Mouse (Mus musculus): ENCODE data around the gene Pdzd8. TPM values are rescaled to one million over a fixed set of nuclear protein-coding genes. Genes with fewer than 3 reads are reported as not detected.

The Pdzd8 gene
- polyA plus RNA-seq, 1 experiment from 2014 or later: 8.0 TPM

Other genes with a start within 250 kb of the Pdzd8 start
- 0.89 and 1.0 TPM in 2 replicates for gene Vax1, start 175.7 kb downstream of the Pdzd8 start, polyA plus RNA-seq (2015; fragmentation: Nextera tagmentation; extraction: Ambion mirVana)
- not detected in 2 replicates for gene Kcnk18, start 126.6 kb downstream of the Pdzd8 start, polyA plus RNA-seq (2015; fragmentation: Nextera tagmentation; extraction: Ambion mirVana)
- 19.8 and 21.0 TPM in 2 replicates for gene Slc18a2, start 84.9 kb downstream of the Pdzd8 start, polyA plus RNA-seq (2015; fragmentation: Nextera tagmentation; extraction: Ambion mirVana)
- 4.7 and 5.1 TPM in 2 replicates for gene Rps12-ps3, start 23.5 kb downstream of the Pdzd8 start, polyA plus RNA-seq (2015; fragmentation: Nextera tagmentation; extraction: Ambion mirVana)
- 13.1 and 13.8 TPM in 2 replicates for gene Emx2, start 112.6 kb upstream of the Pdzd8 start, polyA plus RNA-seq (2015; fragmentation: Nextera tagmentation; extraction: Ambion mirVana)